Comparison of ENCODE assay signal across 7 mouse cellular contexts in the genomic region with DNA sequence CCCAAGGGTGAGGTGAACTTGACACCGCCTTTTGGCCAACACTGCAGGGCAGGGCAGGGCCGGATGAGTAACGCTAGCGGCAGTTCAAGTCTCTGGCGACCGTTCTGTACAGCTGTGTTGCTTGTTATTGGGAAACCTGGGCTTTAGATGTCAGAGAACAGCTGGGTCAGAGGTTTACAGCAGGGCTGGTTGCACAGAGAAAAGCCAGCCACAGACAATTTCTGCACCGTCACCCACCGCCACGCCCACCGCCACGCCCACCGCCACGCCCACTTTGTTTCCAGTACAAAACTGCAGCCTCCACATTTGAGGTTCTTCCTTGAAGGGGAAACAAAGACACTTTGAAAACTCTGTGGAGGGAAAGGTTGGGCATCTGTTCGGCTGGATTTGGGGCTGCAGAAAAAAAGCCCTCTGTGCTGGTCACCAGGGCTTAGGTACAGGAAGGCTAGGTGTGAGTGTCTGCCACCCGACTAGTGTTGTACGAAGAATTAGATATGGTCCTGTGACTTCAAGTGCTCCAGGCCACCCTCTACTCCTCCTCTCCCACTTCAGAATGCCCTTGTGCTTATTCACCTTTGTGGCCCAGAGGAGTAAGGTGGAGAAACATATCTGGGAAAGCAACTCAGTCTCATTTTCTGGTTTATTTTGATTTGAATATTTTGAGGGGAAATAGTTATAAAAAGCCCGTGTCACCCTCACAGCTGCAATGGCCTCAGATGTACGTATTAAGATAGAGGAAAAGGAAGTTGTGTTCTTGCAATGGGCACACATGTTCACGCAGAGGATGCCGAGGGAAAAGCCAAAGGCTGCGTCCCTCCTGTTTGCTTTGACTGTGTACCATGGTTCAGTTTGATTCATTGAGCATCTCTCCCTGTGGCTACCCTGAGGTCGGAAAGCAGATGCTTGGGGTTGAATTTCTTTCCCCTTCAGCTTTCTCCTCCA.
DNase-seq lines count a peak whose midpoint lies in the region; ATAC-seq lines count a peak whose summit lies in the region.

No protein-coding gene starts in this region.

- peak overlapping the region; percentile 50 for H3K4me2 ChIP-seq in embryonic facial prominence, embryonic 13.5 days
- peak overlapping the region; percentile 53 for H3K4me2 ChIP-seq in heart, embryonic 15.5 days

- ATAC-seq in embryonic facial prominence, embryonic 13.5 days (ENCODE audit: insufficient number of reproducible peaks, insufficient read depth, low FRiP score, low TSS enrichment, low read depth) = 0 out of 2 replicates have a peak, but pooled peaks have one; percentile 10
- ATAC-seq in heart, embryonic 15.5 days (replicated peaks; ENCODE audit: insufficient number of reproducible peaks, insufficient read depth, low FRiP score, low read depth) = peak; percentile 47; the same call in 1 of the 2 replicates
- ATAC-seq in megakaryocyte progenitor cell, adult 5-6 weeks (replicated peaks; ENCODE audit: poor library complexity) = peak; percentile 97

- WGBS in embryonic facial prominence, embryonic 13.5 days = 33% methylated on average over 22 of the region's 22 CpGs
- 31% methylated on average over 22 of the region's 22 CpGs for WGBS in heart, embryonic 15.5 days

- H3K4me1 ChIP-seq in embryonic facial prominence, embryonic 13.5 days = peaks cover 18% of the 10 kb centered on the region
- H3K4me1 ChIP-seq in heart, embryonic 15.5 days (replicated peaks) = peaks cover 12% of the 10 kb centered on the region

- no peaks in the 10 kb centered on the region for H3K36me3 ChIP-seq in embryonic facial prominence, embryonic 13.5 days
- H3K36me3 ChIP-seq in heart, embryonic 15.5 days = no peaks in the 10 kb centered on the region

- H3K27me3 ChIP-seq in embryonic facial prominence, embryonic 13.5 days = 0 out of 2 replicates have a peak, but pooled peaks cover 2% of the 10 kb centered on the region
- no peaks in the 10 kb centered on the region for H3K27me3 ChIP-seq in heart, embryonic 15.5 days

- peak; percentile 87 for DNase-seq in adipocyte (ENCODE audit: low spot score)
- peak; percentile 73 for DNase-seq in kidney, postnatal 14 days
- peak; percentile 63 to 68 for DNase-seq in spleen, postnatal 14 days (ENCODE audit: low spot score in 2 of 2)
- no peak for DNase-seq in layer of hippocampus, postnatal 10 days (ENCODE audit: low spot score in 2 of 2)

- 0 out of 2 replicates have a peak overlapping the region, but pooled peaks have one; percentile 27 for H3K9ac ChIP-seq in embryonic facial prominence, embryonic 13.5 days
- no peak overlapping the region for H3K9ac ChIP-seq in heart, embryonic 15.5 days

- H3K9me3 ChIP-seq in embryonic facial prominence, embryonic 13.5 days = no peaks in the 10 kb centered on the region
- no peaks in the 10 kb centered on the region for H3K9me3 ChIP-seq in heart, embryonic 15.5 days (replicated peaks)

- peak overlapping the region; percentile 25 for H3K4me3 ChIP-seq in embryonic facial prominence, embryonic 13.5 days
- H3K4me3 ChIP-seq in heart, embryonic 15.5 days = peak overlapping the region; percentile 35

- H3K27ac ChIP-seq in embryonic facial prominence, embryonic 13.5 days = no peak overlapping the region
- no peak overlapping the region for H3K27ac ChIP-seq in heart, embryonic 15.5 days

Comparison
In these comparisons a context has a peak if more than half of its experiments do, and no peak if none do; other contexts are left out.
1. DNase-seq: peak in adipocyte (single experiment), kidney, postnatal 14 days (single experiment) and spleen, postnatal 14 days (2 of 2); none in layer of hippocampus, postnatal 10 days (0 of 2).
2. ATAC-seq: peak in every context shown above with its lines; median percentile 97 in megakaryocyte progenitor cell, adult 5-6 weeks; 47 in heart, embryonic 15.5 days; 10 in embryonic facial prominence, embryonic 13.5 days.